Mouse (Mus musculus): ENCODE measurements around the gene Bhlhe23. TPM values are rescaled to one million over a fixed set of nuclear protein-coding genes. Genes with fewer than 3 reads are reported as not detected.
A peak's percentile ranks its signal among the peaks of the same experiment; 100 is the strongest.

Bhlhe23 gene
- polyA plus RNA-seq, 1 experiment from 2014 or later: 10.8 TPM

- peaks cover 43% of the 10 kb centered on the region for H3K4me1 ChIP-seq
- peak; percentile 57 for DNase-seq (ENCODE audit: low spot score)
- no peaks in the 10 kb centered on the region for H3K27me3 ChIP-seq (ENCODE audit: low read depth, poor library complexity, severe bottlenecking)
- H3K9me3 ChIP-seq (replicated peaks): no peaks in the 10 kb centered on the region
- WGBS: 54% methylated on average over 15 of the region's 15 CpGs
- no peaks in the 10 kb centered on the region for H3K36me3 ChIP-seq
- H3K27ac ChIP-seq (replicated peaks): peak overlapping the region; percentile 80
- H3K4me3 ChIP-seq: peak overlapping the region; percentile 11; the same call in 1 of the 2 replicates
These were observed 18.0 kb downstream of the Bhlhe23 start for GRCm38 (mm10) chr2:180758513-180759263.

GRCm38 (mm10) chr2:180756786-180757185 is 19.9 kb downstream of the Bhlhe23 start:
- Histone ChIP-seq H3K27me3 (ENCODE audit: low read depth, poor library complexity, severe bottlenecking) (no peaks in the 10 kb centered on the region), H3K4me1 (peaks cover 39% of the 10 kb centered on the region), H3K27ac (replicated peaks) (no peak overlapping the region), H3K36me3 (no peaks in the 10 kb centered on the region), H3K4me3 (no peak overlapping the region), H3K9me3 (replicated peaks) (no peaks in the 10 kb centered on the region)
- peak; percentile 31 for DNase-seq (ENCODE audit: low spot score)
- 45% methylated on average over 2 of the region's 2 CpGs for WGBS

DNA sequence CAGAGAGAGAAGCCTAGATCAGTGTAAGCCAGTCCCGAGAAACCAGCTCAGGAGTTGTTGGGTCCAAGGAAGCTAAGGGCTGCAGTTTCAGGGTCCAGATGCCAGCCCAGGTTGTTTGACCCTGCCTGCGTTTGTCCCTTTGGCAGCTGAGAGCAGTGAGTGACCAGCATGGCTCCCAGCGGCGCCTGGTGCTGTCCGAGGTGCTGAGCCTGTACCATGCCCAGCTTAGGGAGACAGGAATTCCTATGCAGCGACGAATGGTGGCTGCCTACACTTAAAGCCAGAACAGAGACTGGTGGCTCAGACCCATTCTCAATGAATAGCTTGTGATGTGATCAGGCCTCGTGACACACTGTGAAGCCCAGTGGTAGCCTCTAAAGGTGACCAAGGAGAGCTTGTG is 20.8 kb downstream of the Bhlhe23 start:
- WGBS: 1% methylated on average over 8 of the region's 8 CpGs
- H3K4me1 ChIP-seq: peaks cover 39% of the 10 kb centered on the region
- peak; percentile 64 for DNase-seq (ENCODE audit: low spot score)
- H3K4me3 ChIP-seq: no peak overlapping the region
- H3K27ac ChIP-seq (replicated peaks): peak overlapping the region; percentile 23; the same call in 1 of the 2 replicates
- H3K9me3 ChIP-seq (replicated peaks): no peaks in the 10 kb centered on the region
- no peaks in the 10 kb centered on the region for H3K36me3 ChIP-seq
- H3K27me3 ChIP-seq (ENCODE audit: low read depth, poor library complexity, severe bottlenecking): no peaks in the 10 kb centered on the region

DNA sequence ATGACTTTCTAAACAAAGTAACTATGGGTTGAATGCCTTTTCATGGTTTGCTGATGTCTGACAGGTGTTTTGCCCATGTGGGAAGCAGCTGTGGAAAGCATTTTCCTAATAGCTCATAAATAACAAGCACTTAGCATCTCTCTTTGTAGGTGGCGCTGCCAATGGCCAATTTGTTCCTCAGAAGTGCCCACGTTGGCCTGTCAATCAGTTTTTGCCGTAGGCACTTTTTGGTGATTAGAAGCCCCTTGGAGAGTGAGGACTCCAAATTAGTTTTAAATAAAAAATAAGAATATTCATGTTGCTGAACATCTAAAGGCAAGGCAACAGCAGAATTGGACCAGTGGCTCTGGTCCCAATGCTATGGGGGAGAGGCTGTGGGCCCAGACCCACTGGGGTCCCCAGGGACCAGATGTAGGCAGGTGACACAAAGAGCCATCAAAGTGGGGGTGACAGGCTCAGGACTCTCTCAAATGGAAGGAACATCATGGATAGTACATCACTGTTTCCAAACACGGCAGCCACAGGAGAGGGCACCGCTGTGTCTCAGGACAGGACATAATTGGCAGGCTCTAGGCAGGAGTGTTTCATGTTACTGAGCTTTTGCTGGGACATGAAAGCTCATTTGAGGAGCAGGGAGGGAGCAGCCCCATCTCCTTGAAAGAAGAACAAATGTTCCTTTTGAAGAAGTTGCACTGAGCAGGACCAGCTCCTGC is 21.6 kb downstream of the Bhlhe23 start:
- WGBS: 83% methylated on average over 5 of the region's 5 CpGs

GRCm38 (mm10) chr2:180748904-180749303 is 27.8 kb downstream of the Bhlhe23 start:
- 59% methylated on average over 5 of the region's 5 CpGs for WGBS
- no peak for DNase-seq (ENCODE audit: low spot score)
- no peaks in the 10 kb centered on the region for H3K36me3 ChIP-seq

More for the DNA sequence above, 21.6 kb downstream of the Bhlhe23 start:
- Histone ChIP-seq H3K4me3 (no peak overlapping the region), H3K27ac (replicated peaks) (no peak overlapping the region), H3K4me1 (peaks cover 39% of the 10 kb centered on the region), H3K9me3 (replicated peaks) (no peaks in the 10 kb centered on the region), H3K36me3 (no peaks in the 10 kb centered on the region), H3K27me3 (ENCODE audit: low read depth, poor library complexity, severe bottlenecking) (no peaks in the 10 kb centered on the region)
- DNase-seq (ENCODE audit: low spot score): no peak

GRCm38 (mm10) chr2:180746569-180747192 is 30.0 kb downstream of the Bhlhe23 start:
- 44% methylated on average over 5 of the region's 5 CpGs for WGBS
- Histone ChIP-seq H3K27me3 (ENCODE audit: low read depth, poor library complexity, severe bottlenecking) (no peaks in the 10 kb centered on the region), H3K27ac (replicated peaks) (no peak overlapping the region), H3K36me3 (no peaks in the 10 kb centered on the region), H3K9me3 (replicated peaks) (no peaks in the 10 kb centered on the region), H3K4me1 (peaks cover 15% of the 10 kb centered on the region), H3K4me3 (no peak overlapping the region)
- no peak for DNase-seq (ENCODE audit: low spot score)

More at GRCm38 (mm10) chr2:180748904-180749303, 27.8 kb downstream of the Bhlhe23 start:
- Histone ChIP-seq H3K9me3 (replicated peaks) (no peaks in the 10 kb centered on the region), H3K27ac (replicated peaks) (no peak overlapping the region), H3K4me3 (no peak overlapping the region), H3K27me3 (ENCODE audit: low read depth, poor library complexity, severe bottlenecking) (no peaks in the 10 kb centered on the region), H3K4me1 (peaks cover 15% of the 10 kb centered on the region)

- peaks cover 17% of the 10 kb centered on the region for H3K4me1 ChIP-seq
- no peak overlapping the region for H3K4me3 ChIP-seq
- WGBS: 37% methylated on average over 17 of the region's 17 CpGs
- DNase-seq (ENCODE audit: low spot score): peak; percentile 85
- H3K27me3 ChIP-seq (ENCODE audit: low read depth, poor library complexity, severe bottlenecking): no peaks in the 10 kb centered on the region
- H3K9me3 ChIP-seq (replicated peaks): no peaks in the 10 kb centered on the region
- no peak overlapping the region for H3K27ac ChIP-seq (replicated peaks)
- no peaks in the 10 kb centered on the region for H3K36me3 ChIP-seq
These were observed 31.3 kb downstream of the Bhlhe23 start for GRCm38 (mm10) chr2:180745248-180745927.

DNA sequence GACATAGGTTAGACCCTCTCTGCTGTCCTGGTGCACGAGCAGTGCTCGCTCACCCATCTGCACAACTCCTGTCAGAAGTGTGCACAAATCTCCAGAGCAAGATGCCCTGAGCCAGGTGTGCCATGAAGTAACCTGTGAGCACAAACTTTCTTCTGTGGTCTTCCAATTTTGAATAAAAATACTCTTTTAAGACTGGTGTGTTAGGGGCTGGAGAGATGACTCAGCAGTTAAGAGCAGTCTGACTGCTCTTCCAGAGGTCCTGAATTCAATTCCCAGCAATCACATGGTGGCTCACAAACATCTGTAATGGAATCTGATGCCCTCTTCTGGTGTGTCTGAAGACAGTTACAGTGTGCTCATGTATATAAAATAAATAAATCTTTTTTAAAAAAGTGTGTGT is 33.4 kb downstream of the Bhlhe23 start:
- 83% methylated on average over 2 of the region's 2 CpGs for WGBS
- Histone ChIP-seq H3K4me1 (peaks cover 21% of the 10 kb centered on the region), H3K9me3 (replicated peaks) (no peaks in the 10 kb centered on the region), H3K4me3 (no peak overlapping the region), H3K36me3 (no peaks in the 10 kb centered on the region), H3K27ac (replicated peaks) (no peak overlapping the region), H3K27me3 (ENCODE audit: low read depth, poor library complexity, severe bottlenecking) (no peaks in the 10 kb centered on the region)
- no peak for DNase-seq (ENCODE audit: low spot score)

GRCm38 (mm10) chr2:180742820-180743219 is 33.9 kb downstream of the Bhlhe23 start:
- H3K9me3 ChIP-seq (replicated peaks): no peaks in the 10 kb centered on the region
- H3K36me3 ChIP-seq: no peaks in the 10 kb centered on the region
- no peak overlapping the region for H3K4me3 ChIP-seq
- no peak overlapping the region for H3K27ac ChIP-seq (replicated peaks)
- 84% methylated on average over 6 of the region's 6 CpGs for WGBS
- H3K4me1 ChIP-seq: peaks cover 21% of the 10 kb centered on the region
- H3K27me3 ChIP-seq (ENCODE audit: low read depth, poor library complexity, severe bottlenecking): no peaks in the 10 kb centered on the region
- DNase-seq (ENCODE audit: low spot score): no peak

GRCm38 (mm10) chr2:180741421-180741820 is 35.3 kb downstream of the Bhlhe23 start:
- Histone ChIP-seq H3K9me3 (replicated peaks) (no peaks in the 10 kb centered on the region), H3K4me1 (peaks cover 11% of the 10 kb centered on the region), H3K27me3 (ENCODE audit: low read depth, poor library complexity, severe bottlenecking) (no peaks in the 10 kb centered on the region), H3K36me3 (no peaks in the 10 kb centered on the region), H3K4me3 (no peak overlapping the region), H3K27ac (replicated peaks) (no peak overlapping the region)
- WGBS: 80% methylated on average over 7 of the region's 7 CpGs
- DNase-seq (ENCODE audit: low spot score): no peak

DNA sequence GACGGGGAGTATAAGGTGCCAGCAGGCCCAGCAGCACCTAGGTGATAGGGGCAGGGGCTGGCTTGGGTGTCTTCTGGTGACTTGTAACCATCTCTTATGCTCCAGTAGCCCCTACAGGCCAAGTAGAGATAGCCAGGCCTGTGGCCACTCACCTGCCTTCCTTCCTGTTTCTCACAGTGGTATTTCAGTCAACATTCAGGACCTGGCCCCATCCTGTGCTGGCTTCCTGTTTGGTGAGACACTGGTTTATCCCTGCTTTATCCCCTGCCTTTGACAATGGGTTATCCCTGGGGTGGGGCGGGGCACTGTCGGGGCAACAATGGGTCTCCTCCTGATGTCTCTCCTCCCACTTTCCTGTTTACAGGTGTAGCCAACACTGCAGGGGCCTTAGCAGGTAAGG is 36.4 kb downstream of the Bhlhe23 start:
- WGBS: 24% methylated on average over 3 of the region's 3 CpGs
- Histone ChIP-seq H3K4me1 (peaks cover 6% of the 10 kb centered on the region; the same call in 1 of the 2 replicates), H3K27ac (replicated peaks) (no peak overlapping the region), H3K27me3 (ENCODE audit: low read depth, poor library complexity, severe bottlenecking) (no peaks in the 10 kb centered on the region), H3K36me3 (no peaks in the 10 kb centered on the region), H3K9me3 (replicated peaks) (no peaks in the 10 kb centered on the region), H3K4me3 (no peak overlapping the region)
- DNase-seq (ENCODE audit: low spot score): no peak

DNA sequence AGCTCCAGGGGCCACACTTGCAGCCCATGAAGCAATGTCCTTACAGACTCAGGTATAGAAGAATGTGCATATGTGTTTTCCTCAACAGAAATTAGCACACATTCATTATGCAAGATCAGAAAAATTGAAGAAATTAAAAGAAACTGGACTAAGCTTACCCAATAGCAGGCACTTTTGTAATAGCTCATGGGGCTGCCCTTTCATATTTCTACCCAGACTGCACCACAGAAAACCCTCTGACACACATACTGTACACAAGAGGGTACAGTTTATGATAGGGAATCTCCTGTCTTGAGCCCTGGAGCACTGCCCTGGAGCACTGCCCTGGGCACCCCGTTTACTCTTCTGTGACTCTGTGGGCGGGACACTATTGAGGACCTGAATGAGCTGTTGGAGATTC is 38.7 kb downstream of the Bhlhe23 start:
- H3K27me3 ChIP-seq (ENCODE audit: low read depth, poor library complexity, severe bottlenecking): no peaks in the 10 kb centered on the region
- peaks cover 6% of the 10 kb centered on the region; the same call in 1 of the 2 replicates for H3K4me1 ChIP-seq
- H3K9me3 ChIP-seq (replicated peaks): no peaks in the 10 kb centered on the region
- no peak for DNase-seq (ENCODE audit: low spot score)
- 84% methylated on average over 2 of the region's 2 CpGs for WGBS
- no peaks in the 10 kb centered on the region for H3K36me3 ChIP-seq
- H3K4me3 ChIP-seq: no peak overlapping the region
- H3K27ac ChIP-seq (replicated peaks): no peak overlapping the region

Measured in midbrain, embryonic 10.5 days (tissue).